Mouse (Mus musculus) spleen, adult 2 months (tissue): ENCODE measurements around the gene Vipas39.

Experiments
- CTCF ChIP-seq: fragments of 200-500 bp; IDR thresholded peaks from 2 replicates; pipeline ENCODE4 v1.5.1; 2011; ENCODE audit warnings: mild to moderate bottlenecking, inconsistent platforms; ENCODE audit not compliant: insufficient read depth, insufficient read length, insufficient replicate concordance; ENCODE audit errors: extremely low read depth
- POLR2A ChIP-seq: fragments of 200-500 bp; IDR thresholded peaks from 2 replicates; pipeline ENCODE4 v1.6.1; 2011; ENCODE audit warnings: low read depth, low read length, inconsistent platforms

DNA sequence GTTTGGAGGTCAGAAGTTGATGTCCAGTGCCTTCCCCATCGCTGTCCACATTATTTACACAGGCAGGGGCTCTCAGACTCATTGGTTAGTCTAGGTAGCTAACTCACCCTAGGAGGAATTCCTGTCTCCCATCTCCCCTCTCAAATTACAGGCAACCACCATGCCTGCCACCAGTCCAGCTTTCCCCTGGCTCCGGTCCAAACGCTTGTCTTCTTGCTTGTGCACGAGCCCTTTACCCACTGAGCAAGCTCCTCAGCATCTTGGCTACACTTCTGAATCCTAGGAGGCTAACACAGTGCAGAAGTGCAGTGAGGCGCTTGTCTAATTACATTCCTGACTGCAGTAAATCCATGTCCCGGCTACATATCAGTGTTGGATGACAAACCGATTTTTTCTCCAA is 46.7 kb downstream of the Vipas39 start:
- TF ChIP-seq CTCF (no peak), POLR2A (no peak)
